Comparison of ENCODE assay signal across 25 mouse cellular contexts in genomic region chr10:18657588-18657987, GRCm38 (mm10).
"Had no signal": no experiment of that assay in that cellular context is flagged by ENCODE, and none has a peak within 500 bp of the region (broad histone marks: within the 10 kb centered on the region; RNA-seq: fewer than 3 reads in every experiment).

No protein-coding gene starts in this region.

- H3K27ac ChIP-seq: embryonic facial prominence, embryonic 10.5 days; embryonic facial prominence, embryonic 12.5 days; embryonic facial prominence, embryonic 13.5 days; embryonic facial prominence, embryonic 15.5 days; forebrain, embryonic 10.5 days; forebrain, embryonic 12.5 days; forebrain, embryonic 13.5 days; forebrain, embryonic 15.5 days; gastrocnemius, adult 2 months; heart, adult 2 months; heart, embryonic 10.5 days had no signal

- ATAC-seq: forebrain, embryonic 13.5 days; forebrain, embryonic 14.5 days; forebrain, embryonic 15.5 days; forebrain, embryonic 16.5 days; forebrain, postnatal 0 days had no signal

- H3K4me3 ChIP-seq: embryonic facial prominence, embryonic 10.5 days; embryonic facial prominence, embryonic 12.5 days; embryonic facial prominence, embryonic 13.5 days; embryonic facial prominence, embryonic 15.5 days; erythroblast, embryonic 14.5 days; forebrain, embryonic 10.5 days; forebrain, embryonic 12.5 days; forebrain, embryonic 13.5 days; forebrain, embryonic 15.5 days; gastrocnemius, adult 2 months; heart, adult 2 months; heart, embryonic 10.5 days had no signal

- DNase-seq: cerebellum, postnatal 10 days; cerebellum, postnatal 14 days; cerebellum, postnatal 36 days; embryo, embryonic 11 days; forebrain, postnatal 0 days; gastrocnemius, adult 2 months; gastrocnemius, postnatal 10 days; gastrocnemius, postnatal 14 days; gastrocnemius, postnatal 25 days; gastrocnemius, postnatal 36 days; heart, adult 11 months; heart, adult 18-20 months; heart, adult 2 months had no signal
